15 mouse cellular contexts compared by ENCODE assay signal in genomic region chr1:62933288-62934099, GRCm38 (mm10).
A peak's percentile ranks its signal among the peaks of the same experiment; 100 is the strongest.
DNase-seq lines count a peak whose midpoint lies in the region; ATAC-seq and TF ChIP-seq lines count a peak whose summit lies in the region.
"Had no signal": no experiment of that assay in that cellular context is flagged by ENCODE, and none has a peak within 500 bp of the region (broad histone marks: within the 10 kb centered on the region; RNA-seq: fewer than 3 reads in every experiment).

No protein-coding gene starts in this region.

- H3K4me2 ChIP-seq in lung, embryonic 16.5 days (ENCODE audit: low read depth, low read length) = no peak overlapping the region
- no peak overlapping the region; the same call in 1 of the 2 replicates for H3K4me2 ChIP-seq in forebrain, embryonic 13.5 days
- H3K4me2 ChIP-seq: kidney, embryonic 15.5 days; liver, embryonic 13.5 days had no signal

- ATAC-seq in lung, embryonic 16.5 days (ENCODE audit: low read depth) = peak; percentile 49
- peak; percentile 34 for ATAC-seq in forebrain, embryonic 13.5 days
- ATAC-seq: CD4-positive, CD25-positive, alpha-beta regulatory T cell, adult 4 months had no signal

- no peak for TF ChIP-seq CTCF in lung, adult 2 months (IDR thresholded peaks at IDR 0.05; ENCODE audit: insufficient read depth, low read length)
- TF ChIP-seq CTCF in cerebellum, adult 2 months (IDR thresholded peaks at IDR 0.05; ENCODE audit: borderline replicate concordance, insufficient read depth, low read depth, low read length) = no peak

- no peak overlapping the region for H3K4me3 ChIP-seq in lung, embryonic 16.5 days (ENCODE audit: low read length)
- H3K4me3 ChIP-seq in lung, adult 2 months (replicated peaks; ENCODE audit: extremely low read depth, low read depth, low read length) = no peak overlapping the region
- no peak overlapping the region for H3K4me3 ChIP-seq in forebrain, embryonic 13.5 days
- H3K4me3 ChIP-seq in midbrain, embryonic 10.5 days = no peak overlapping the region
- no peak overlapping the region for H3K4me3 ChIP-seq in cerebellum, adult 2 months (replicated peaks; ENCODE audit: insufficient read depth, low read depth, low read length)
- H3K4me3 ChIP-seq: erythroblast, embryonic 14.5 days; kidney, embryonic 15.5 days; left cerebral cortex, adult 2 months; liver, embryonic 13.5 days had no signal

- H3K36me3 ChIP-seq in lung, embryonic 16.5 days (ENCODE audit: control insufficient read depth, insufficient read depth, low read length) = no peaks in the 10 kb centered on the region
- no peaks in the 10 kb centered on the region for H3K36me3 ChIP-seq in forebrain, embryonic 13.5 days (ENCODE audit: poor library complexity, severe bottlenecking)
- H3K36me3 ChIP-seq in midbrain, embryonic 10.5 days = no peaks in the 10 kb centered on the region
- H3K36me3 ChIP-seq: kidney, embryonic 15.5 days; liver, embryonic 13.5 days had no signal

- no peak for TF ChIP-seq POLR2A in lung, adult 2 months (IDR thresholded peaks at IDR 0.05; ENCODE audit: borderline replicate concordance, extremely low read depth, low read depth, low read length)
- TF ChIP-seq POLR2A in cerebellum, adult 2 months (IDR thresholded peaks at IDR 0.05; ENCODE audit: borderline replicate concordance, insufficient read depth, low read length) = no peak

- H3K4me1 ChIP-seq in lung, embryonic 16.5 days (replicated peaks; ENCODE audit: control insufficient read depth, insufficient read depth, low read length) = peaks cover 18% of the 10 kb centered on the region
- no peaks in the 10 kb centered on the region for H3K4me1 ChIP-seq in lung, adult 2 months (ENCODE audit: control insufficient read depth, insufficient read depth, low read length)
- peaks cover 28% of the 10 kb centered on the region for H3K4me1 ChIP-seq in forebrain, embryonic 13.5 days
- H3K4me1 ChIP-seq in midbrain, embryonic 10.5 days = peaks cover 31% of the 10 kb centered on the region
- H3K4me1 ChIP-seq in cerebellum, adult 2 months (ENCODE audit: control insufficient read depth, insufficient read depth, low read length) = peaks cover 10% of the 10 kb centered on the region
- H3K4me1 ChIP-seq: liver, embryonic 13.5 days had no signal

- no peak overlapping the region for H3K9ac ChIP-seq in lung, embryonic 16.5 days (ENCODE audit: low read length)
- no peak overlapping the region for H3K9ac ChIP-seq in forebrain, embryonic 13.5 days
- H3K9ac ChIP-seq: kidney, embryonic 15.5 days; liver, embryonic 13.5 days had no signal

- WGBS in lung, embryonic 16.5 days = 57% methylated on average over 15 of the region's 15 CpGs
- WGBS in lung, adult 2 months = 68% methylated on average over 15 of the region's 15 CpGs
- 45% methylated on average over 15 of the region's 15 CpGs for WGBS in forebrain, embryonic 13.5 days
- WGBS in midbrain, embryonic 10.5 days = 72% methylated on average over 15 of the region's 15 CpGs
- 64% methylated on average over 15 of the region's 15 CpGs for WGBS in cerebellum, adult 2 months

- no peaks in the 10 kb centered on the region for H3K27me3 ChIP-seq in lung, embryonic 16.5 days (ENCODE audit: control insufficient read depth, insufficient read depth, low read depth, low read length)
- H3K27me3 ChIP-seq in forebrain, embryonic 13.5 days = peaks cover 65% of the 10 kb centered on the region
- H3K27me3 ChIP-seq in midbrain, embryonic 10.5 days (ENCODE audit: low read depth, poor library complexity, severe bottlenecking) = peaks cover 62% of the 10 kb centered on the region
- H3K27me3 ChIP-seq in cerebellum, adult 2 months (ENCODE audit: control insufficient read depth, insufficient read depth, low read length) = 0 out of 2 replicates have a peak, but pooled peaks cover 1% of the 10 kb centered on the region
- H3K27me3 ChIP-seq: liver, embryonic 13.5 days had no signal

- H3K9me3 ChIP-seq in lung, embryonic 16.5 days (ENCODE audit: control insufficient read depth, low read length) = no peaks in the 10 kb centered on the region
- H3K9me3 ChIP-seq in forebrain, embryonic 13.5 days (replicated peaks) = no peaks in the 10 kb centered on the region
- no peaks in the 10 kb centered on the region for H3K9me3 ChIP-seq in midbrain, embryonic 10.5 days (replicated peaks)
- H3K9me3 ChIP-seq: kidney, embryonic 15.5 days; liver, embryonic 13.5 days had no signal

- no peak for DNase-seq in lung, adult 2 months
- DNase-seq in midbrain, embryonic 10.5 days (ENCODE audit: low spot score) = no peak
- DNase-seq in frontal cortex, postnatal 25 days (ENCODE audit: low spot score in 2 of 2) = no peak
- no peak for DNase-seq in gastrocnemius, postnatal 4 days (ENCODE audit: low spot score in 2 of 2)
- no peak for DNase-seq in adrenal gland, adult 18-20 months (ENCODE audit: low spot score in 2 of 2)
- no peak for DNase-seq in cerebellum, adult 2 months
- DNase-seq: heart, postnatal 14 days; liver, embryonic 13.5 days; thymus, adult 18-20 months had no signal

- peak overlapping the region; percentile 58 for H3K27ac ChIP-seq in lung, embryonic 16.5 days (ENCODE audit: low read length)
- peak overlapping the region; percentile 77 for H3K27ac ChIP-seq in forebrain, embryonic 13.5 days
- H3K27ac ChIP-seq in midbrain, embryonic 10.5 days (replicated peaks) = peak overlapping the region; percentile 63; the same call in 1 of the 2 replicates
- no peak overlapping the region for H3K27ac ChIP-seq in cerebellum, adult 2 months (ENCODE audit: insufficient read depth, low read length)
- H3K27ac ChIP-seq: kidney, embryonic 15.5 days; left cerebral cortex, adult 2 months; liver, embryonic 13.5 days had no signal
